Mouse (Mus musculus): Measurements from ENCODE around the gene Rc3h1.
"Not testable (repeated sequence)": the region's sequence is repeated elsewhere in the genome, so short reads cannot be mapped to it uniquely, and the experiment has no call there.

The Rc3h1 gene

GRCm38 (mm10) chr1:160906057-160906557 lies at the start of gene Rc3h1:
TSS of gene Rc3h1 (plus strand) at chr1:160906418.
- peak; percentile 95 for DNase-seq (ENCODE audit: low read depth, low spot score)

GRCm38 (mm10) chr1:160858132-160858531 lies 48.1 kb upstream of the Rc3h1 start:
- DNase-seq (ENCODE audit: low read depth, low spot score) = no peak

GRCm38 (mm10) chr1:160859874-160860273 lies 46.3 kb upstream of the Rc3h1 start:
- not testable (repeated sequence) for DNase-seq (ENCODE audit: low read depth, low spot score)

GRCm38 (mm10) chr1:160861142-160861541 lies 45.1 kb upstream of the Rc3h1 start:
- no peak for DNase-seq (ENCODE audit: low read depth, low spot score)

- no peak for DNase-seq (ENCODE audit: low read depth, low spot score)
Measured at GRCm38 (mm10) chr1:160861632-160862031, 44.6 kb upstream of the Rc3h1 start.

GRCm38 (mm10) chr1:160863027-160863426 lies 43.2 kb upstream of the Rc3h1 start:
- no peak for DNase-seq (ENCODE audit: low read depth, low spot score)

- DNase-seq (ENCODE audit: low read depth, low spot score) = no peak
Measured at GRCm38 (mm10) chr1:160874757-160875156, 31.5 kb upstream of the Rc3h1 start.

- no peak for DNase-seq (ENCODE audit: low read depth, low spot score)
Measured at GRCm38 (mm10) chr1:160876968-160877367, 29.2 kb upstream of the Rc3h1 start.

GRCm38 (mm10) chr1:160878485-160878884 lies 27.7 kb upstream of the Rc3h1 start:
- DNase-seq (ENCODE audit: low read depth, low spot score) = no peak

- not testable (repeated sequence) for DNase-seq (ENCODE audit: low read depth, low spot score)
Measured at GRCm38 (mm10) chr1:160881378-160881777, 24.8 kb upstream of the Rc3h1 start.

GRCm38 (mm10) chr1:160881968-160882367 lies 24.2 kb upstream of the Rc3h1 start:
- DNase-seq (ENCODE audit: low read depth, low spot score) = no peak

- DNase-seq (ENCODE audit: low read depth, low spot score) = no peak
Measured at GRCm38 (mm10) chr1:160884273-160884672, 21.9 kb upstream of the Rc3h1 start.

GRCm38 (mm10) chr1:160884993-160885392 lies 21.2 kb upstream of the Rc3h1 start:
- DNase-seq (ENCODE audit: low read depth, low spot score) = no peak

- DNase-seq (ENCODE audit: low read depth, low spot score) = peak; percentile 37
Measured at GRCm38 (mm10) chr1:160899701-160900100, 6.5 kb upstream of the Rc3h1 start.

GRCm38 (mm10) chr1:160904047-160904446 lies 2.2 kb upstream of the Rc3h1 start:
- DNase-seq (ENCODE audit: low read depth, low spot score) = no peak

GRCm38 (mm10) chr1:160906558-160907481 lies 602 bp downstream of the Rc3h1 start:
- peak; percentile 60 for DNase-seq (ENCODE audit: low read depth, low spot score)

GRCm38 (mm10) chr1:160910176-160910575 lies 4.0 kb downstream of the Rc3h1 start:
- DNase-seq (ENCODE audit: low read depth, low spot score) = no peak

GRCm38 (mm10) chr1:160910812-160911211 lies 4.6 kb downstream of the Rc3h1 start:
- no peak for DNase-seq (ENCODE audit: low read depth, low spot score)

- DNase-seq (ENCODE audit: low read depth, low spot score) = no peak
Measured at GRCm38 (mm10) chr1:160919383-160919782, 13.2 kb downstream of the Rc3h1 start.

GRCm38 (mm10) chr1:160921938-160922337 lies 15.7 kb downstream of the Rc3h1 start:
- no peak for DNase-seq (ENCODE audit: low read depth, low spot score)

GRCm38 (mm10) chr1:160931320-160931719 lies 25.1 kb downstream of the Rc3h1 start:
- DNase-seq (ENCODE audit: low read depth, low spot score) = no peak

GRCm38 (mm10) chr1:160933896-160934482 lies 27.8 kb downstream of the Rc3h1 start:
- peak; percentile 43 for DNase-seq (ENCODE audit: low read depth, low spot score)

- no peak for DNase-seq (ENCODE audit: low read depth, low spot score)
Measured at GRCm38 (mm10) chr1:160935551-160935950, 29.3 kb downstream of the Rc3h1 start.

Data from mesoderm, embryonic 11.5 days (tissue).